Mouse (Mus musculus): Measurements from ENCODE around the gene Olfr695. TPM values are rescaled to one million over a fixed set of nuclear protein-coding genes. Genes with fewer than 3 reads are reported as not detected.
"Not testable (repeated sequence)": the region's sequence is repeated elsewhere in the genome, so short reads cannot be mapped to it uniquely, and the experiment has no call there.

The Olfr695 gene
- polyA plus RNA-seq (2012; rRNA removed), result not detected in 2 replicates

GRCm38 (mm10) chr7:106716296-106716695 lies at the start of gene Olfr695:
Olfr695 (minus strand) TSS chr7:106716396.
- no peaks in the 10 kb centered on the region for H3K4me1 ChIP-seq (ENCODE audit: control insufficient read depth, insufficient read depth, low read length)
- no peaks in the 10 kb centered on the region for H3K27me3 ChIP-seq (ENCODE audit: control insufficient read depth, insufficient read depth, low read length)
- H3K36me3 ChIP-seq (ENCODE audit: control insufficient read depth, insufficient read depth, low read length), result no peaks in the 10 kb centered on the region
- TF ChIP-seq POLR2A (IDR thresholded peaks at IDR 0.05; ENCODE audit: control insufficient read depth, low read depth, low read length) (no peak), CTCF (IDR thresholded peaks at IDR 0.05; ENCODE audit: control insufficient read depth, insufficient read depth, insufficient replicate concordance, low read depth, low read length) (no peak)
- H3K4me3 ChIP-seq (ENCODE audit: control insufficient read depth, low read depth, low read length), result no peak within 1 kb of the TSS
- no peak within 1 kb of the TSS for H3K27ac ChIP-seq (ENCODE audit: control insufficient read depth, insufficient read depth, low read depth, low read length)

GRCm38 (mm10) chr7:106761008-106761407 lies 44.8 kb upstream of the Olfr695 start:
- not testable (repeated sequence) for H3K27me3 ChIP-seq (ENCODE audit: control insufficient read depth, insufficient read depth, low read length); H3K36me3 ChIP-seq (ENCODE audit: control insufficient read depth, insufficient read depth, low read length); H3K4me3 ChIP-seq (ENCODE audit: control insufficient read depth, low read depth, low read length); H3K4me1 ChIP-seq (ENCODE audit: control insufficient read depth, insufficient read depth, low read length); H3K27ac ChIP-seq (ENCODE audit: control insufficient read depth, insufficient read depth, low read depth, low read length)

GRCm38 (mm10) chr7:106758800-106759199 lies 42.6 kb upstream of the Olfr695 start:
- Histone ChIP-seq H3K4me3 (ENCODE audit: control insufficient read depth, low read depth, low read length) (no peak overlapping the region), H3K27me3 (ENCODE audit: control insufficient read depth, insufficient read depth, low read length) (no peaks in the 10 kb centered on the region), H3K4me1 (ENCODE audit: control insufficient read depth, insufficient read depth, low read length) (no peaks in the 10 kb centered on the region), H3K36me3 (ENCODE audit: control insufficient read depth, insufficient read depth, low read length) (no peaks in the 10 kb centered on the region), H3K27ac (ENCODE audit: control insufficient read depth, insufficient read depth, low read depth, low read length) (no peak overlapping the region)
- TF ChIP-seq CTCF (IDR thresholded peaks at IDR 0.05; ENCODE audit: control insufficient read depth, insufficient read depth, insufficient replicate concordance, low read depth, low read length) (no peak), POLR2A (IDR thresholded peaks at IDR 0.05; ENCODE audit: control insufficient read depth, low read depth, low read length) (no peak)

- TF ChIP-seq POLR2A (IDR thresholded peaks at IDR 0.05; ENCODE audit: control insufficient read depth, low read depth, low read length) (no peak), CTCF (IDR thresholded peaks at IDR 0.05; ENCODE audit: control insufficient read depth, insufficient read depth, insufficient replicate concordance, low read depth, low read length) (no peak)
These were observed 39.1 kb upstream of the Olfr695 start, which contains the start of gene Olfr698 for GRCm38 (mm10) chr7:106755297-106755696. Olfr698 (minus strand) TSS chr7:106755397.

GRCm38 (mm10) chr7:106745811-106746210 lies 29.6 kb upstream of the Olfr695 start:
- H3K4me1 ChIP-seq (ENCODE audit: control insufficient read depth, insufficient read depth, low read length), result no peaks in the 10 kb centered on the region
- H3K27me3 ChIP-seq (ENCODE audit: control insufficient read depth, insufficient read depth, low read length), result no peaks in the 10 kb centered on the region
- no peak overlapping the region for H3K27ac ChIP-seq (ENCODE audit: control insufficient read depth, insufficient read depth, low read depth, low read length)
- no peak for TF ChIP-seq CTCF (IDR thresholded peaks at IDR 0.05; ENCODE audit: control insufficient read depth, insufficient read depth, insufficient replicate concordance, low read depth, low read length)
- TF ChIP-seq POLR2A (IDR thresholded peaks at IDR 0.05; ENCODE audit: control insufficient read depth, low read depth, low read length), result no peak
- no peaks in the 10 kb centered on the region for H3K36me3 ChIP-seq (ENCODE audit: control insufficient read depth, insufficient read depth, low read length)
- H3K4me3 ChIP-seq (ENCODE audit: control insufficient read depth, low read depth, low read length), result no peak overlapping the region

More at GRCm38 (mm10) chr7:106755297-106755696, 39.1 kb upstream of the Olfr695 start, which contains the start of gene Olfr698:
- Histone ChIP-seq H3K4me3 (ENCODE audit: control insufficient read depth, low read depth, low read length) (no peak within 1 kb of the TSS), H3K27ac (ENCODE audit: control insufficient read depth, insufficient read depth, low read depth, low read length) (no peak within 1 kb of the TSS), H3K4me1 (ENCODE audit: control insufficient read depth, insufficient read depth, low read length) (no peaks in the 10 kb centered on the region), H3K36me3 (ENCODE audit: control insufficient read depth, insufficient read depth, low read length) (no peaks in the 10 kb centered on the region), H3K27me3 (ENCODE audit: control insufficient read depth, insufficient read depth, low read length) (no peaks in the 10 kb centered on the region)

GRCm38 (mm10) chr7:106742343-106742742 lies 26.1 kb upstream of the Olfr695 start, which contains the start of gene Olfr697:
Olfr697 (minus strand) TSS chr7:106742443.
- Histone ChIP-seq H3K27me3 (ENCODE audit: control insufficient read depth, insufficient read depth, low read length) (no peaks in the 10 kb centered on the region), H3K4me1 (ENCODE audit: control insufficient read depth, insufficient read depth, low read length) (no peaks in the 10 kb centered on the region), H3K27ac (ENCODE audit: control insufficient read depth, insufficient read depth, low read depth, low read length) (no peak within 1 kb of the TSS), H3K4me3 (ENCODE audit: control insufficient read depth, low read depth, low read length) (no peak within 1 kb of the TSS), H3K36me3 (ENCODE audit: control insufficient read depth, insufficient read depth, low read length) (no peaks in the 10 kb centered on the region)
- no peak for TF ChIP-seq POLR2A (IDR thresholded peaks at IDR 0.05; ENCODE audit: control insufficient read depth, low read depth, low read length)
- no peak for TF ChIP-seq CTCF (IDR thresholded peaks at IDR 0.05; ENCODE audit: control insufficient read depth, insufficient read depth, insufficient replicate concordance, low read depth, low read length)

GRCm38 (mm10) chr7:106737028-106737427 lies 20.8 kb upstream of the Olfr695 start:
- Histone ChIP-seq H3K4me1 (ENCODE audit: control insufficient read depth, insufficient read depth, low read length) (no peaks in the 10 kb centered on the region), H3K36me3 (ENCODE audit: control insufficient read depth, insufficient read depth, low read length) (no peaks in the 10 kb centered on the region), H3K27me3 (ENCODE audit: control insufficient read depth, insufficient read depth, low read length) (no peaks in the 10 kb centered on the region), H3K27ac (ENCODE audit: control insufficient read depth, insufficient read depth, low read depth, low read length) (no peak overlapping the region), H3K4me3 (ENCODE audit: control insufficient read depth, low read depth, low read length) (no peak overlapping the region)
- TF ChIP-seq POLR2A (IDR thresholded peaks at IDR 0.05; ENCODE audit: control insufficient read depth, low read depth, low read length), result no peak
- TF ChIP-seq CTCF (IDR thresholded peaks at IDR 0.05; ENCODE audit: control insufficient read depth, insufficient read depth, insufficient replicate concordance, low read depth, low read length), result no peak

GRCm38 (mm10) chr7:106733717-106734116 lies 17.5 kb upstream of the Olfr695 start:
- no peaks in the 10 kb centered on the region for H3K27me3 ChIP-seq (ENCODE audit: control insufficient read depth, insufficient read depth, low read length)
- no peaks in the 10 kb centered on the region for H3K4me1 ChIP-seq (ENCODE audit: control insufficient read depth, insufficient read depth, low read length)
- no peak overlapping the region for H3K27ac ChIP-seq (ENCODE audit: control insufficient read depth, insufficient read depth, low read depth, low read length)
- H3K36me3 ChIP-seq (ENCODE audit: control insufficient read depth, insufficient read depth, low read length), result no peaks in the 10 kb centered on the region
- H3K4me3 ChIP-seq (ENCODE audit: control insufficient read depth, low read depth, low read length), result no peak overlapping the region
- TF ChIP-seq POLR2A (IDR thresholded peaks at IDR 0.05; ENCODE audit: control insufficient read depth, low read depth, low read length) (no peak), CTCF (IDR thresholded peaks at IDR 0.05; ENCODE audit: control insufficient read depth, insufficient read depth, insufficient replicate concordance, low read depth, low read length) (no peak)

- not testable (repeated sequence) for H3K4me3 ChIP-seq (ENCODE audit: control insufficient read depth, low read depth, low read length); H3K27ac ChIP-seq (ENCODE audit: control insufficient read depth, insufficient read depth, low read depth, low read length); H3K36me3 ChIP-seq (ENCODE audit: control insufficient read depth, insufficient read depth, low read length); H3K27me3 ChIP-seq (ENCODE audit: control insufficient read depth, insufficient read depth, low read length); H3K4me1 ChIP-seq (ENCODE audit: control insufficient read depth, insufficient read depth, low read length)
These were observed 9.5 kb upstream of the Olfr695 start for GRCm38 (mm10) chr7:106725654-106726053.

Data from testis, adult 2 months (tissue).